Mouse (Mus musculus): ENCODE data around the gene Csdc2. TPM values are rescaled to one million over a fixed set of nuclear protein-coding genes. Genes with fewer than 3 reads are reported as not detected.

Csdc2 gene
- polyA plus RNA-seq (2015; fragmentation: Nextera tagmentation; extraction: Ambion mirVana), result 11.2 and 12.4 TPM in 2 replicates

DNA sequence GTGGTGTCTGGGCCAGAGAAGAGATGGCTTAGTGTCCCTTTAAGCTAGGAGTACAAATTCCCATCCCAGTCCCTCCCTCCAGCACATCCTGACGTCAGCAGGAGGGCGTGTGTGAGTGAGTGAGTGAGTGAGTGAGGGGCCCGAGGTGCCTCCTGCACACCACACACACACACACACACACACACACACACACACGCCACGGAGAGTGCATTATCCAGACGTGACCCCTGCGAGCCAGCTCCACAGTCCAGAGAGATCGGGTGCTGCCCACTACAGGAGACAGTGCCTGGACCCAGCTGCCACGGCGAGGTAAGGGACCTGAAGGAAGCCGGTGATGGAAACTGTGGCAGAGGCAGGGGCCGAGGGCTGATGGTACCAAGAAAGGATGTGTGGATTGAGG, at the start of gene Csdc2:
Gene Csdc2 (plus strand): TSS at position 81 of the 400 bp plus-strand sequence.
- peak; percentile 60 for ATAC-seq
- Histone ChIP-seq H3K27ac (ENCODE audit: low read length) (peak within 1 kb of the TSS; percentile 73), H3K4me1 (ENCODE audit: control insufficient read depth, insufficient read depth, low read length) (peaks cover 18% of the 10 kb centered on the region), H3K27me3 (replicated peaks; ENCODE audit: control insufficient read depth, insufficient read depth, low read length) (no peaks in the 10 kb centered on the region), H3K9ac (ENCODE audit: low read depth, low read length) (peak within 1 kb of the TSS; percentile 64), H3K9me3 (ENCODE audit: control insufficient read depth, low read length) (no peaks in the 10 kb centered on the region), H3K36me3 (ENCODE audit: control insufficient read depth, insufficient read depth, low read length) (no peaks in the 10 kb centered on the region), H3K4me2 (ENCODE audit: low read depth, low read length) (peak within 1 kb of the TSS; percentile 66), H3K4me3 (ENCODE audit: low read length) (peak within 1 kb of the TSS; percentile 52)
- 1% methylated on average over 12 of the region's 12 CpGs for WGBS

DNA sequence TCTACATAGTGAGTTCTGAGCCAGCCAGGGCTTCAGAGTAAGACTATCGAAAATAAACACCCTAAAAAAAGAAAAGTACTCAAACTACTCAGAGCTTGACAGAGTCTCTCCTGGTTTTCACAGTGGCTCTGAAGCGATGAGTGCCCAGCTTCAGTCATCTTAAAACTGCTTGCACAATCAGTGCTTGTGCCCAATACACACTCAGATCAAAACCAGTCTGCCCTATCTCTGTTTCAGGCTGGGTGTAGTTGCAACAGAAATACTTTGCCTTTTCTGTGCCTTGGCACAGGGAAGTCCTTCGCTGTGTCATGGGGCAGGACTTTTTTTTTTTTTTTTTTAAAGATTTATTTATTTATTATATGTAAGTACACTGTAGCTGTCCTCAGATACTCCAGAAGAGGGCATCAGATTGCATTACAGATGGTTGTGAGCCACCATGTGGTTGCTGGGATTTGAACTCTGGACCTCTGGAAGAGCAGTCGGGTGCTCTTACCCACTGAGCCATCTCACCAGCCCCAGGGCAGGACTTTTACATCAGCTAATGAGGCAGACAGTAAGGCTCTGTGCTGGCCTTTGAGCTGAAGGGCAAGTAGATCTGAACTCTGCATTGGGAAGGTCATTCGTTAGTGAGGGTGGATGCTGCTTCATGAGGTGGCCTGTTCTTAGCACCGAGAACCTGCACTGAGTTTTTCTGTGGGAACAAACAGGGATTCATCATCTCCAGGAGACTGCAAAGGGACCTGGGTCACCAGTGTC, 49.6 kb upstream of the Csdc2 start:
- WGBS, result 93% methylated on average over 6 of the region's 6 CpGs
- H3K36me3 ChIP-seq (ENCODE audit: control insufficient read depth, insufficient read depth, low read length), result 0 out of 2 replicates have a peak, but pooled peaks cover 17% of the 10 kb centered on the region
- H3K27ac ChIP-seq (ENCODE audit: low read length), result no peak overlapping the region
- no peak overlapping the region for H3K9ac ChIP-seq (ENCODE audit: low read depth, low read length)
- H3K4me1 ChIP-seq (ENCODE audit: control insufficient read depth, insufficient read depth, low read length), result no peaks in the 10 kb centered on the region
- no peaks in the 10 kb centered on the region for H3K27me3 ChIP-seq (replicated peaks; ENCODE audit: control insufficient read depth, insufficient read depth, low read length)
- no peak overlapping the region for H3K4me3 ChIP-seq (ENCODE audit: low read length)
- no peak overlapping the region for H3K4me2 ChIP-seq (ENCODE audit: low read depth, low read length)
- H3K9me3 ChIP-seq (ENCODE audit: control insufficient read depth, low read length), result no peaks in the 10 kb centered on the region
- no peak for ATAC-seq

DNA sequence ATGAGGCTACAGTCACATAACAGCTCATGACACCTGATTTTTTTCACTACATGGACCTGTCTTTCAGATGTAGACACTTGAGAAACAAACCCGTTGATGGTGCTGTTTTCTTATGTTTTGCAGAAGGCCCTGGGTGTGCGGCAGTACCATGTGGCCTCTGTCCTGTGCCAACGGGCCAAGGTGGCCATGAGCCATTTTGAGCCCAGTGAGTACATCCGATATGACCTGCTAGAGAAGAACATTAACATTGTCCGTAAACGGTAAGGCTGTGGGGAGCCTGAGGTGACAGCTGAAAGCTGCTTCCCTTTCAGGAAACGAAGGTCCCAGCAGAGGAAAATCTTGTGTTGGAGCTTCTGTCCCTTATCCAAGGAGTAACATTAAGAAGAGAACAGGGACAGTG, 47.4 kb upstream of the Csdc2 start:
- 94% methylated on average over 7 of the region's 7 CpGs for WGBS
- peaks cover 21% of the 10 kb centered on the region; the same call in 1 of the 2 replicates for H3K36me3 ChIP-seq (ENCODE audit: control insufficient read depth, insufficient read depth, low read length)
- no peaks in the 10 kb centered on the region for H3K27me3 ChIP-seq (replicated peaks; ENCODE audit: control insufficient read depth, insufficient read depth, low read length)
- H3K9ac ChIP-seq (ENCODE audit: low read depth, low read length), result no peak overlapping the region
- no peaks in the 10 kb centered on the region for H3K9me3 ChIP-seq (ENCODE audit: control insufficient read depth, low read length)
- no peak overlapping the region for H3K27ac ChIP-seq (ENCODE audit: low read length)
- H3K4me2 ChIP-seq (ENCODE audit: low read depth, low read length), result no peak overlapping the region
- H3K4me1 ChIP-seq (ENCODE audit: control insufficient read depth, insufficient read depth, low read length), result no peaks in the 10 kb centered on the region
- no peak for ATAC-seq
- no peak overlapping the region for H3K4me3 ChIP-seq (ENCODE audit: low read length)

DNA sequence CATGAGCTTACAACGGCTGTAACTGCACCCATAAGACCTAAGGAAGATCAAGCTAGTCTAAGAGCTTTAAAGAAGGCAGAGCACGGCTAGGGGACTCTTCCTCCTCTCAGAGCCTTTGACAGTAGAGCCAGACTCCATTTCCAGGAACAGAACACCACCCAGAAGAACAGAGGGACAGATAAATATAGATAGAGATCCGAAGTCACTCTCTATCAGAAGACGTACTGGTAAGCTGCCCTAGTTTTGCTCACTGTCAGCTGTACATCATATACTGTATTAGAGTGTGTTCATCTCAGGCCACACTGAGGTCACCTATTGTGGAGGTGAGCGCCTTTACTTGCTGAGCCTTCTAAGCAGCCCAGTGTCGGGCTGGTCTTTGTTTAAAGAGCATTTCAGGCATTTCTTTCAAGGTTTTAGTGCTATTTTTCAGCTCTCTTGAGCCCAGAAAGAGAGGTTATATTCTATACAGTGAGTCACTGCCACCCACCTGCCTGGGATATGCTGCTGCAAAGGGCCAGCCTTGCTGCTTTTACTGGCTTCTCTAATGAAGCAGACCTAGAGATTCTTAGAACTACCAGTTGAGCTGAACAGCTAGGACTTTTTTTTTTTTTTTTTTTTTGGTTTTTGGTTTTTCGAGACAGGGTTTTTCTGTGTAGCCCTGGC, 45.3 kb upstream of the Csdc2 start:
- Histone ChIP-seq H3K36me3 (ENCODE audit: control insufficient read depth, insufficient read depth, low read length) (peaks cover 20% of the 10 kb centered on the region; the same call in 1 of the 2 replicates), H3K9me3 (ENCODE audit: control insufficient read depth, low read length) (no peaks in the 10 kb centered on the region), H3K4me2 (ENCODE audit: low read depth, low read length) (no peak overlapping the region), H3K4me3 (ENCODE audit: low read length) (no peak overlapping the region), H3K27ac (ENCODE audit: low read length) (no peak overlapping the region), H3K4me1 (ENCODE audit: control insufficient read depth, insufficient read depth, low read length) (no peaks in the 10 kb centered on the region), H3K9ac (ENCODE audit: low read depth, low read length) (no peak overlapping the region), H3K27me3 (replicated peaks; ENCODE audit: control insufficient read depth, insufficient read depth, low read length) (no peaks in the 10 kb centered on the region)
- ATAC-seq, result no peak
- WGBS, result 89% methylated on average over 7 of the region's 7 CpGs

DNA sequence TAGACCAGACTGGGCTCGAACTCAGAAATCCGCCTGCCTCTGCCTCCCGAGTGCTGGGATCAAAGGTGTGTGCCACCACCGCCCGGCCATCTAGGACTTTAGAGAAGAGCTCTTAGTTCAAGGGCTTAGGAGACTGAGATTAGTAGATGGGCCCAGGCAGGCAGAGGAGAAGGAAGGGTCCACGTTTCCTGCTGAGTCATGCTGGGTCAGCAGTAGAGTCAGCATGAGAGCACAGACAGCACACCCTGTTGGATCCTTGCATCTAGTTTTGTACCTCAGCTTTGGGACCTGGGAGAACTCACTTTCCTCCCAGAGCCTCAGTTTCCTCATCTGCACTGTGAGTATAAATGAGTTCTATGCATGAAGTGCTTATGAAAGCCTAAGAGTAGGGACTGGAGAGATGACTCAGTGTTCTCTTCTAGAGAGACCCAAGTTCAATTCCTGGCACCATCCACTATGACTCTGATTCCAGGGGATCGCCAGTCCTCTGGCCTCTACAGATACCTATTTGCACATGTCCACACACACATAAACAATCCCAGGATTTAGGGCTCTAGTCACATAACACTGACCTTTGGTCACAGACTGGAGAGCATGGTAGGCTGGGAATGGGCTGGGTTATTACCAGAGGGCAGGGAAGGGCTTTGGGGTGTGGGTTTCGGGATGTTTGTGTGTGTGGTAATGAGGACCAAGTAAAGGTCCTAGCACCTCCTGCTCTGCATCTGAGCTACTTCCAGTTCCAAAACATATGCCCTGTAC, 44.6 kb upstream of the Csdc2 start:
- Histone ChIP-seq H3K36me3 (ENCODE audit: control insufficient read depth, insufficient read depth, low read length) (peaks cover 20% of the 10 kb centered on the region; the same call in 1 of the 2 replicates), H3K4me3 (ENCODE audit: low read length) (no peak overlapping the region)
- WGBS, result 80% methylated on average over 8 of the region's 8 CpGs

DNA sequence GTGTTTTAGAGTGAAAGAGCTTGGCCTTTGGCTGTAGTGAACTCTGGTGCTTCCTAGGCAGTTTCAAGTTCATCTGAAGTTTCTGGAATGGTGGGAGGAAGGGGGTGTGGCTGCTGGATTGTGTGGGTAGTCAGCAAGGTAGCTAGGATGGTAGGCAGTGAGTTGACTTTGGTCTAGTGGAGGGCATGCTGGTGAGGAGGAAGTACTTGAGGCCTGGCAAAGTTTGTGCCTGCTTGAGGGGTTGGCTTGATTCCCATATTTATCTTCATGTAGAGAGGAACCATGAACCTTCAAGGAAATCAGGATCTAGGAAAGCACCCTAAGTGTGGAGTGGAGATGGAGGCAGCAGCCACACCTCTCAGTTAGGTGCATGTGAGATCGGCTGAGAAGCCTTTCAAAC, 42.6 kb upstream of the Csdc2 start:
- H3K36me3 ChIP-seq (ENCODE audit: control insufficient read depth, insufficient read depth, low read length), result peaks cover 20% of the 10 kb centered on the region; the same call in 1 of the 2 replicates

More for the DNA sequence above, 44.6 kb upstream of the Csdc2 start:
- ATAC-seq, result peak; percentile 29; the same call in 1 of the 2 replicates
- H3K4me1 ChIP-seq (ENCODE audit: control insufficient read depth, insufficient read depth, low read length), result peaks cover 2% of the 10 kb centered on the region
- H3K9me3 ChIP-seq (ENCODE audit: control insufficient read depth, low read length), result no peaks in the 10 kb centered on the region
- H3K9ac ChIP-seq (ENCODE audit: low read depth, low read length), result no peak overlapping the region
- no peaks in the 10 kb centered on the region for H3K27me3 ChIP-seq (replicated peaks; ENCODE audit: control insufficient read depth, insufficient read depth, low read length)
- H3K4me2 ChIP-seq (ENCODE audit: low read depth, low read length), result no peak overlapping the region
- H3K27ac ChIP-seq (ENCODE audit: low read length), result no peak overlapping the region

DNA sequence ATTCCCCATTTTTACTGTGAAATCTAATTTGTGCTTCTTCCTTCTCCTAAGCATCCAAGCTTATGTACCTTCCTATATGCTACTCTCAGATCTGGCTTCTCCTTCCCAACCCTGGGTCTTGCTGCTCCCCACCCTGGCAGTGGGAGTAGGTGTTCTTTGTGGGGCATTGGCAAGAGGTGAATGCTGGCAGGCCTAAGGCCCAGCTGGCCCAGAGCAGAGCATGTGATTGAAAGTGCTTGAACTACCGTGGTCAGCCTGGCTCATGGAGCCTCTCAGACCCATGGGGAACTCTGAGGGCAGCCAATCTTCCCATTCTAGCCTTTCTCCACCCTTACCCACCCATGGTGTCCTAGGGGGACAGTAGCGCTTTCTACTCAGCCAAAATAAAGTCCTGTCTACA, 40.2 kb upstream of the Csdc2 start:
- Histone ChIP-seq H3K36me3 (ENCODE audit: control insufficient read depth, insufficient read depth, low read length) (peaks cover 17% of the 10 kb centered on the region; the same call in 1 of the 2 replicates), H3K9me3 (ENCODE audit: control insufficient read depth, low read length) (no peaks in the 10 kb centered on the region), H3K4me3 (ENCODE audit: low read length) (no peak overlapping the region), H3K9ac (ENCODE audit: low read depth, low read length) (no peak overlapping the region), H3K4me2 (ENCODE audit: low read depth, low read length) (no peak overlapping the region), H3K4me1 (ENCODE audit: control insufficient read depth, insufficient read depth, low read length) (peaks cover 15% of the 10 kb centered on the region), H3K27me3 (replicated peaks; ENCODE audit: control insufficient read depth, insufficient read depth, low read length) (no peaks in the 10 kb centered on the region), H3K27ac (ENCODE audit: low read length) (no peak overlapping the region)
- ATAC-seq, result no peak
- WGBS, result 88% methylated on average over 2 of the region's 2 CpGs

More for the DNA sequence above, 42.6 kb upstream of the Csdc2 start:
- Histone ChIP-seq H3K4me2 (ENCODE audit: low read depth, low read length) (no peak overlapping the region), H3K27ac (ENCODE audit: low read length) (peak overlapping the region; percentile 42; the same call in 1 of the 2 replicates), H3K9ac (ENCODE audit: low read depth, low read length) (no peak overlapping the region), H3K9me3 (ENCODE audit: control insufficient read depth, low read length) (no peaks in the 10 kb centered on the region), H3K4me1 (ENCODE audit: control insufficient read depth, insufficient read depth, low read length) (peaks cover 15% of the 10 kb centered on the region), H3K27me3 (replicated peaks; ENCODE audit: control insufficient read depth, insufficient read depth, low read length) (no peaks in the 10 kb centered on the region), H3K4me3 (ENCODE audit: low read length) (no peak overlapping the region)
- 79% methylated on average over 1 of the region's 1 CpGs for WGBS
- no peak for ATAC-seq

DNA sequence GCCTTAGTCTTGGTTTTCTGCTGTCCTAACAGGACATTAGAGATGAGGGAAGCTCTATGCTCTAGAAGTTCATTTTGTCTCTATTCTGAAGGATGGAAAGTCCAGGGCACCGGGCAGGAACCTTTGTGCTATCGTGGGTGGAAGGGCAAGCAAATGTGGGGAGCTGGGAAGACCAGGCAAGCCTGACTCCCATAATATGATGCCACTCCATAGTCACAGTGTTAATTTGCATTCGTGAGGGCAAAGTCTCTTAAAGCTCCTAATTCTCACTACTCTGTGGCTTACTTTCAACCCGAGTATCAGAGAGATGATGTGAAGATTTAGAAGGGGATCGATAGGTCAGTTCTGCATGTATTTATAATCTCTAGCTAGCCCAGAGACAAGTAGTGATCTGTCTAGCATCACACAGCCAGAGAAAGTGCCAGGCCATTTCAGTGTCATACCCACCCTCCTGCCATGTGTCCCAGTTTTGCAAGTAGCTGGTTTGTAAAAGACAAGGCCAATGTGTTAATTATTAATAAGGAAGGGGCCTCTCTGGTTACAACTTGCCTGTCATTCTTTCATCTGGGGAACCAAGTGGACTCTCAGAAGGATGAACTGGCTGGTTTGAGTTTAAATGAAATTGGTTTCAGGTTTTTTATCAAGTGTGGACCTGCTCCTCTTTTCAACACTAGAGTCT, 38.8 kb upstream of the Csdc2 start:
- Histone ChIP-seq H3K9me3 (ENCODE audit: control insufficient read depth, low read length) (no peaks in the 10 kb centered on the region), H3K27ac (ENCODE audit: low read length) (peak overlapping the region; percentile 47; the same call in 1 of the 2 replicates), H3K36me3 (ENCODE audit: control insufficient read depth, insufficient read depth, low read length) (peaks cover 15% of the 10 kb centered on the region; the same call in 1 of the 2 replicates), H3K4me1 (ENCODE audit: control insufficient read depth, insufficient read depth, low read length) (peaks cover 15% of the 10 kb centered on the region), H3K9ac (ENCODE audit: low read depth, low read length) (no peak overlapping the region), H3K27me3 (replicated peaks; ENCODE audit: control insufficient read depth, insufficient read depth, low read length) (no peaks in the 10 kb centered on the region), H3K4me3 (ENCODE audit: low read length) (no peak overlapping the region), H3K4me2 (ENCODE audit: low read depth, low read length) (peak overlapping the region; percentile 32; the same call in 1 of the 2 replicates)
- peak; percentile 79 for ATAC-seq
- WGBS, result 63% methylated on average over 5 of the region's 5 CpGs

Measured in intestine, embryonic 16.5 days (tissue).